Mouse (Mus musculus) cerebellum, postnatal 36 days (tissue): ENCODE data around the gene Dok7.

Experiments used
- DNase-seq, 2 experiments: peaks; one replicate each; pipeline ENCODE4 v3.0.0; 2021 to 2022; ENCODE audit warnings: mixed read lengths in 2 of 2

The Dok7 gene

GRCm38 (mm10) chr5:35058216-35058615 lies 1.6 kb downstream of the Dok7 start:
- DNase-seq, result no peak

- no peak for DNase-seq
Measured at GRCm38 (mm10) chr5:35060098-35060497, 3.5 kb downstream of the Dok7 start.

- DNase-seq, result no peak
Measured at GRCm38 (mm10) chr5:35069841-35070240, 13.3 kb downstream of the Dok7 start.

- DNase-seq, result no peak
Measured at GRCm38 (mm10) chr5:35070314-35070713, 13.7 kb downstream of the Dok7 start.

GRCm38 (mm10) chr5:35070953-35071352 lies 14.4 kb downstream of the Dok7 start:
- no peak for DNase-seq

- DNase-seq, result no peak
Measured at GRCm38 (mm10) chr5:35071855-35072254, 15.3 kb downstream of the Dok7 start.

- no peak for DNase-seq
Measured at GRCm38 (mm10) chr5:35073235-35073634, 16.7 kb downstream of the Dok7 start.

- DNase-seq, result peak; percentile 57 to 65
Measured at GRCm38 (mm10) chr5:35073992-35074391, 17.4 kb downstream of the Dok7 start.

- no peak for DNase-seq
Measured at GRCm38 (mm10) chr5:35076369-35076768, 19.8 kb downstream of the Dok7 start.

GRCm38 (mm10) chr5:35079101-35079500 lies 22.5 kb downstream of the Dok7 start:
- peak; percentile 32 to 33 for DNase-seq

- DNase-seq, result no peak
Measured at GRCm38 (mm10) chr5:35084913-35085312, 28.3 kb downstream of the Dok7 start.

- DNase-seq, result peak; percentile 73 to 75
Measured at GRCm38 (mm10) chr5:35088785-35089613, 32.4 kb downstream of the Dok7 start.

- no peak for DNase-seq
Measured at GRCm38 (mm10) chr5:35089614-35089963, 33.0 kb downstream of the Dok7 start.

- DNase-seq, result no peak
Measured at GRCm38 (mm10) chr5:35091636-35092035, 35.1 kb downstream of the Dok7 start.

- DNase-seq, result no peak
Measured at GRCm38 (mm10) chr5:35103086-35103485, 46.5 kb downstream of the Dok7 start.

- no peak for DNase-seq
Measured at GRCm38 (mm10) chr5:35103528-35103927, 47.0 kb downstream of the Dok7 start.

GRCm38 (mm10) chr5:35104183-35104959 lies 47.8 kb downstream of the Dok7 start:
- no peak for DNase-seq

- peak; percentile 89 to 92 for DNase-seq
Measured at GRCm38 (mm10) chr5:35104960-35105921, 48.7 kb downstream of the Dok7 start, which contains the start of gene Lrpap1. TSS of gene Lrpap1 (minus strand) at chr5:35105766.

GRCm38 (mm10) chr5:35105922-35106298 lies 49.3 kb downstream of the Dok7 start:
- DNase-seq, result peak in 1 of 2 experiments; percentile 54

- DNase-seq, result no peak
Measured at GRCm38 (mm10) chr5:35112444-35112843, 55.9 kb downstream of the Dok7 start.

- DNase-seq, result no peak
Measured at GRCm38 (mm10) chr5:35116002-35116401, 59.4 kb downstream of the Dok7 start.

- DNase-seq, result no peak
Measured at GRCm38 (mm10) chr5:35117633-35118032, 61.1 kb downstream of the Dok7 start.

GRCm38 (mm10) chr5:35118418-35118817 lies 61.9 kb downstream of the Dok7 start:
- peak; percentile 51 to 52 for DNase-seq
